Mouse (Mus musculus) G1E (cell line): ENCODE data around the gene Slc51a. TPM values are rescaled to one million over a fixed set of nuclear protein-coding genes. Genes with fewer than 3 reads are reported as not detected.

Experiments used
- ATAC-seq: 2 replicates; pipeline ENCODE4 v1.8.0; 2016; ENCODE audit warnings: mild to moderate bottlenecking; ENCODE audit not compliant: insufficient number of reproducible peaks, poor library complexity, low FRiP score, severe bottlenecking; ENCODE audit errors: extremely low read depth
- DNase-seq: peaks from one replicate; pipeline ENCODE4 v3.0.0; 2012; ENCODE audit warnings: low spot score
- H3K27me3 ChIP-seq: 2 replicates; pipeline ENCODE4 v1.6.1; 2012; ENCODE audit warnings: mild to moderate bottlenecking, low read length, inconsistent platforms; ENCODE audit not compliant: insufficient read depth
- H3K36me3 ChIP-seq: replicated peaks from 2 replicates; pipeline ENCODE3; 2012; ENCODE audit warnings: mild to moderate bottlenecking, inconsistent platforms
- H3K4me1 ChIP-seq: 2 replicates; pipeline ENCODE4 v1.6.1; 2012; ENCODE audit warnings: low read depth, low read length, inconsistent platforms, mixed read lengths; ENCODE audit not compliant: insufficient read depth
- H3K4me3 ChIP-seq: 2 replicates; pipeline ENCODE4 v1.5.1; 2012; ENCODE audit warnings: low read depth, mild to moderate bottlenecking, inconsistent platforms, low read length, moderate library complexity, mixed read lengths
- H3K9me3 ChIP-seq: replicated peaks from 2 replicates; pipeline ENCODE4 v1.6.1; 2012; ENCODE audit warnings: inconsistent platforms
- CTCF ChIP-seq: IDR thresholded peaks from 2 replicates; pipeline ENCODE4 v1.5.1; 2012; ENCODE audit warnings: low read depth, low read length, inconsistent platforms, mixed read lengths
- GATA1 ChIP-seq: IDR thresholded peaks from 2 replicates; pipeline ENCODE4 v1.6.1; 2012; ENCODE audit warnings: borderline replicate concordance, low read length, inconsistent platforms, mixed read lengths
- GATA2 ChIP-seq: IDR thresholded peaks from 2 replicates; pipeline ENCODE4 v1.6.1; 2012; ENCODE audit warnings: low read depth, low read length, inconsistent platforms, borderline replicate concordance
- POLR2AphosphoS5 ChIP-seq: IDR thresholded peaks from 2 replicates; pipeline ENCODE4 v1.6.1; 2012; ENCODE audit warnings: low read depth, low read length, inconsistent platforms; ENCODE audit not compliant: insufficient replicate concordance
- TAL1 ChIP-seq: conservative IDR thresholded peaks from 2 replicates; pipeline ENCODE4 v1.6.1; 2012; ENCODE audit warnings: low read depth, low read length, inconsistent platforms, mixed read lengths
- polyA plus RNA-seq: library from polyadenylated mRNA; stranded (reverse); fragments of >175 nt; gene quantifications from 2 replicates; pipeline ENCODE4 v1.2.3, GENCODE M21; 2012
- total RNA-seq, 2 experiments: library from RNA; stranded (forward) in 1 of 2; stranded (reverse) in 1 of 2; fragments of 200-1000 nt in 1 of 2; fragments of >200 nt in 1 of 2; fragmentation: Nextera tagmentation in 1 of 2; gene quantifications; 2 replicates each; pipeline ENCODE4 v1.2.3; 2014 to 2017

The Slc51a gene
- total and polyA plus RNA-seq, 3 experiments, result 2.0 TPM; not detected in 2

- no peaks in the 10 kb centered on the region; the same call in 1 of the 2 replicates for H3K27me3 ChIP-seq
- H3K36me3 ChIP-seq, result peaks cover 33% of the 10 kb centered on the region
- no peaks in the 10 kb centered on the region for H3K9me3 ChIP-seq
- no peak for DNase-seq
- ATAC-seq, result no peak
- no peak overlapping the region for H3K4me3 ChIP-seq
- peaks cover 5% of the 10 kb centered on the region for H3K4me1 ChIP-seq
- TF ChIP-seq GATA2, result no peak
- no peak for TF ChIP-seq TAL1
- TF ChIP-seq GATA1, result no peak
- TF ChIP-seq CTCF, result no peak
- TF ChIP-seq POLR2AphosphoS5, result no peak
Observed at GRCm38 (mm10) chr16:32477315-32477714, 10.4 kb downstream of the Slc51a start.

- no peak for ATAC-seq
- Histone ChIP-seq H3K36me3 (peaks cover 77% of the 10 kb centered on the region), H3K4me1 (peaks cover 10% of the 10 kb centered on the region), H3K4me3 (no peak overlapping the region), H3K27me3 (no peaks in the 10 kb centered on the region), H3K9me3 (no peaks in the 10 kb centered on the region)
- no peak for DNase-seq
- no peak for TF ChIP-seq TAL1
- no peak for TF ChIP-seq POLR2AphosphoS5
- TF ChIP-seq CTCF, result no peak
- TF ChIP-seq GATA2, result no peak
- TF ChIP-seq GATA1, result no peak
Observed at GRCm38 (mm10) chr16:32472276-32473015, 15.2 kb downstream of the Slc51a start.

- ATAC-seq (no peak), DNase-seq (no peak)
- Histone ChIP-seq H3K27me3 (no peaks in the 10 kb centered on the region), H3K4me1 (peaks cover 20% of the 10 kb centered on the region), H3K4me3 (no peak overlapping the region), H3K36me3 (peaks cover 89% of the 10 kb centered on the region), H3K9me3 (no peaks in the 10 kb centered on the region)
- TF ChIP-seq POLR2AphosphoS5 (no peak), CTCF (no peak), TAL1 (no peak), GATA2 (no peak), GATA1 (no peak)
Observed at GRCm38 (mm10) chr16:32469404-32470105, 18.1 kb downstream of the Slc51a start.

- ATAC-seq, result no peak; the same call in 1 of the 2 replicates
- Histone ChIP-seq H3K27me3 (no peaks in the 10 kb centered on the region), H3K4me3 (no peak overlapping the region), H3K4me1 (peaks cover 20% of the 10 kb centered on the region), H3K9me3 (no peaks in the 10 kb centered on the region), H3K36me3 (peaks cover 92% of the 10 kb centered on the region)
- DNase-seq, result no peak
- no peak for TF ChIP-seq GATA1
- no peak for TF ChIP-seq GATA2
- no peak for TF ChIP-seq TAL1
- no peak for TF ChIP-seq POLR2AphosphoS5
- no peak for TF ChIP-seq CTCF
Observed at GRCm38 (mm10) chr16:32468488-32468887, 19.2 kb downstream of the Slc51a start.

- ATAC-seq, result no peak
- Histone ChIP-seq H3K36me3 (peaks cover 87% of the 10 kb centered on the region), H3K4me1 (peaks cover 29% of the 10 kb centered on the region), H3K27me3 (no peaks in the 10 kb centered on the region), H3K4me3 (no peak overlapping the region), H3K9me3 (no peaks in the 10 kb centered on the region)
- no peak for DNase-seq
- TF ChIP-seq CTCF, result no peak
- no peak for TF ChIP-seq POLR2AphosphoS5
- TF ChIP-seq GATA1, result no peak
- TF ChIP-seq GATA2, result no peak
- no peak for TF ChIP-seq TAL1
Observed at GRCm38 (mm10) chr16:32464908-32465307, 22.8 kb downstream of the Slc51a start.

GRCm38 (mm10) chr16:32463426-32463825, 24.3 kb downstream of the Slc51a start:
- TF ChIP-seq POLR2AphosphoS5, result no peak
- no peak for TF ChIP-seq GATA2
- no peak for TF ChIP-seq CTCF
- no peak for TF ChIP-seq TAL1
- TF ChIP-seq GATA1, result no peak
- ATAC-seq (no peak), DNase-seq (no peak)
- Histone ChIP-seq H3K27me3 (no peaks in the 10 kb centered on the region), H3K4me1 (peaks cover 23% of the 10 kb centered on the region), H3K9me3 (no peaks in the 10 kb centered on the region), H3K36me3 (peaks cover 87% of the 10 kb centered on the region), H3K4me3 (no peak overlapping the region)
